Mouse (Mus musculus): ENCODE measurements around the gene Nhej1.

Nhej1 gene

GRCm38 (mm10) chr1:74935402-74935801 lies 189.6 kb downstream of the Nhej1 start, which contains the start of gene Cfap65:
Gene Cfap65, minus strand, starts transcription at chr1:74935599.
- peak; percentile 81 to 85 for DNase-seq (ENCODE audit: low spot score in 2 of 2)

- DNase-seq (ENCODE audit: low spot score in 2 of 2), result no peak
These were observed 197.2 kb downstream of the Nhej1 start for GRCm38 (mm10) chr1:74927621-74928296.

- peak in 1 of 2 experiments; percentile 48 for DNase-seq (ENCODE audit: low spot score in 2 of 2)
These were observed 198.3 kb downstream of the Nhej1 start for GRCm38 (mm10) chr1:74926721-74927120.

GRCm38 (mm10) chr1:74924464-74924863 lies 200.5 kb downstream of the Nhej1 start:
- no peak for DNase-seq (ENCODE audit: low spot score in 2 of 2)
